Mouse (Mus musculus) effector memory CD4-positive, alpha-beta T cell, adult 7 months (primary cell): ENCODE data around the gene Ttc30a1. TPM values are rescaled to one million over a fixed set of nuclear protein-coding genes. Genes with fewer than 3 reads are reported as not detected.

ENCODE experiments used
- polyA plus RNA-seq: library from polyadenylated mRNA; unstranded; fragments of 100-300 nt; shearing (Covaris generic); gene quantifications from one replicate; pipeline ENCODE4 v1.2.1, GENCODE M21; 2017

The Ttc30a1 gene
- 0.46 TPM for polyA plus RNA-seq

GRCm38 (mm10) chr2:75981440-75982081 is at the start of gene Ttc30a1:
Gene Ttc30a1, minus strand, starts transcription at chr2:75981967.

GRCm38 (mm10) chr2:75977752-75978368 is 3.9 kb downstream of the Ttc30a1 start, which contains the start of gene Ttc30a2:
Gene Ttc30a2, minus strand, starts transcription at chr2:75978170.

GRCm38 (mm10) chr2:75938117-75939063 is 43.4 kb downstream of the Ttc30a1 start, which contains the start of gene Ttc30b:
Gene Ttc30b, minus strand, starts transcription at chr2:75938585.

Other genes with a start within 250 kb of the Ttc30a1 start
- 62.3 TPM for gene Agps, start 149.8 kb downstream of the Ttc30a1 start, polyA plus RNA-seq
- gene Ttc30b, start 43.4 kb downstream of the Ttc30a1 start, polyA plus RNA-seq: not detected
- not detected for gene Ttc30a2, start 3.8 kb downstream of the Ttc30a1 start, polyA plus RNA-seq